Mouse (Mus musculus) spleen, adult 2 months (tissue): ENCODE data around the gene Ccdc63.
"Not testable (repeated sequence)": the region's sequence is repeated elsewhere in the genome, so short reads cannot be mapped to it uniquely, and the experiment has no call there.

ENCODE experiments used
- CTCF ChIP-seq: fragments of 200-500 bp; IDR thresholded peaks from 2 replicates; pipeline ENCODE4 v1.5.1; 2011; ENCODE audit warnings: mild to moderate bottlenecking, inconsistent platforms; ENCODE audit not compliant: insufficient read depth, insufficient read length, insufficient replicate concordance; ENCODE audit errors: extremely low read depth
- POLR2A ChIP-seq: fragments of 200-500 bp; IDR thresholded peaks from 2 replicates; pipeline ENCODE4 v1.6.1; 2011; ENCODE audit warnings: low read depth, low read length, inconsistent platforms

GRCm38 (mm10) chr5:122152508-122152907 is 11.9 kb upstream of the Ccdc63 start:
- not testable (repeated sequence) for TF ChIP-seq POLR2A, CTCF
